Mouse (Mus musculus) stomach, embryonic 16.5 days (tissue): Measurements from ENCODE around the gene Nipsnap2. TPM values are rescaled to one million over a fixed set of nuclear protein-coding genes. Genes with fewer than 3 reads are reported as not detected.
A peak's percentile ranks its signal among the peaks of the same experiment; 100 is the strongest.

ENCODE experiments used
- ATAC-seq: fragments of 200-750 bp; cut with Nextera tagmentation; 2 replicates; pipeline ENCODE4 v1.8.0; 2017; ENCODE audit warnings: moderate number of reproducible peaks, moderate TSS enrichment; ENCODE audit not compliant: insufficient read depth, low FRiP score
- H3K27ac ChIP-seq: fragments of 300-500 bp; sonication (generic); 2 replicates; pipeline ENCODE4 v1.5.1; 2014; ENCODE audit warnings: low read length
- H3K27me3 ChIP-seq: fragments of 300-500 bp; sonication (generic); 2 replicates; pipeline ENCODE4 v1.6.1; 2014; ENCODE audit warnings: low read length, control low read depth, mixed read lengths; ENCODE audit not compliant: control insufficient read depth, insufficient read depth
- H3K36me3 ChIP-seq: fragments of 300-500 bp; sonication (generic); 2 replicates; pipeline ENCODE4 v1.6.1; 2014; ENCODE audit warnings: low read length; ENCODE audit not compliant: control insufficient read depth, insufficient read depth
- H3K4me1 ChIP-seq: fragments of 300-500 bp; sonication (generic); 2 replicates; pipeline ENCODE4 v1.6.1; 2014; ENCODE audit warnings: low read length, control low read depth, mixed read lengths; ENCODE audit not compliant: control insufficient read depth, insufficient read depth
- H3K4me2 ChIP-seq: fragments of 300-500 bp; sonication (generic); 2 replicates; pipeline ENCODE4 v1.6.1; 2014; ENCODE audit warnings: low read depth, low read length, mixed read lengths
- H3K4me3 ChIP-seq: fragments of 300-500 bp; sonication (generic); replicated peaks from 2 replicates; pipeline ENCODE4 v1.5.1; 2014; ENCODE audit warnings: mild to moderate bottlenecking, low read length
- H3K9ac ChIP-seq: fragments of 300-500 bp; sonication (generic); 2 replicates; pipeline ENCODE4 v1.6.1; 2014; ENCODE audit warnings: low read length
- H3K9me3 ChIP-seq: fragments of 300-500 bp; sonication (generic); replicated peaks from 2 replicates; pipeline ENCODE4 v1.6.1; 2016; ENCODE audit warnings: low read length, control low read depth; ENCODE audit not compliant: control insufficient read depth
- WGBS: fragments of 180-500 bp; shearing (Covaris S2); extraction: QIAGEN DNeasy Blood & Tissue Kit; methylation state at CpG from one replicate; pipeline ENCODE4 v1.1.7; 2014; 5-methylcytosine and 5-hydroxymethylcytosine counted together
- polyA plus RNA-seq: library from polyadenylated mRNA; unstranded; fragments of >200 nt; fragmentation: Nextera tagmentation; extraction: Ambion mirVana; gene quantifications from 2 replicates; pipeline ENCODE4 v1.2.1, GENCODE M21; 2015

Nipsnap2 gene
- polyA plus RNA-seq, 1 experiment from 2014 or later: 103 TPM

DNA sequence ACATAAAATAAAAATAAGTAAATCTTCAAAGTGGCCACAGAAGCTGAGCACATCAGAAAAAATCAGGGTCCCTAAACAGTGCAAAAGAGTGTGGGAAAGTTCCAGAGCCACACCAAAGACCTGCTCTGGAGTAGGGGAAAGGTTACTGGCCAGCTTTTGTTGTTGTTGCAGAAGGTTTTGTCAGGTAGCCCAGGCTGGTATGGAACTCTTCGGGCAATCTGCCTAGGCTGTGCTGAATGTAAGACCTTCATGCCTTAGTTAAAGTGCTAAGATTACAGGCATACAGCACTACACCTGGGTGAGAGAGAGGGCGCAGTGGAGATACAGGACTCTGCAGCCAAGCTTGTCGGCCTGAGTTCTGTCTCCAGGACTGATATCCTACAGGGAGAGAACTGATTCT, 49.8 kb downstream of the Nipsnap2 start:
- Histone ChIP-seq H3K4me3 (no peak overlapping the region), H3K36me3 (no peaks in the 10 kb centered on the region), H3K9ac (no peak overlapping the region), H3K9me3 (no peaks in the 10 kb centered on the region), H3K4me1 (0 out of 2 replicates have a peak, but pooled peaks cover 3% of the 10 kb centered on the region), H3K27ac (no peak overlapping the region), H3K4me2 (no peak overlapping the region), H3K27me3 (no peaks in the 10 kb centered on the region)
- no peak for ATAC-seq
- 85% methylated on average over 3 of the region's 3 CpGs for WGBS

DNA sequence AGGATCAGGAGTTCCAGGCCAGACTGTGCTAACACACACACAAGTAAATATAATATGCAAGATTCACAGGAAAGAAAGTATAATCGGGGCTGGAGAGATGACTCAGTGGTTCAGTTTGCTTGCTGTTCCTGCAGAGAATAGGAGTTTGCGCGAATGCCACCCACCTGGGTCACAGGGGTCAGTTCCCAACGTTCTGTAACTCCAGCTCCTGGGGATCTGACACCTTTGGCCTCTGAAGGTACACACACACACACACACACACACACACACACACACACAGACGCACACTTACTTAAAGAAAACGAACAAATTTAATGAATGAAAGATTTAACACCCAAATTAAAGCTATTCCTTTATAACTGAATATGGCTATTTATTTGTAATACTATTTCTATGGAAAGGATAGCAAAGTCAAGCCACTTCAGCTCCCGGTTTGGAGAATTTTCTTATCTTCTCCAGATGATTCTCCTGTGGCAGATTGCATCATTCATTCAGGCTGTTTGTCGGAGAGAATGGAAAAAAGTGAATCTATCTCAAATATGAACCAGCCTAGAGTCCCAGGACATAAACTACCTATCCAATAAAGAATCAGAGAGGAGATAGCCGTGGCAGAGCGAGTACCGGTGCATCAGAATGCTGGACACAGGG, 53.6 kb downstream of the Nipsnap2 start:
- H3K4me1 ChIP-seq: 0 out of 2 replicates have a peak, but pooled peaks cover 3% of the 10 kb centered on the region
- H3K9ac ChIP-seq: peak overlapping the region; percentile 76
- peak overlapping the region; percentile 91 for H3K4me2 ChIP-seq
- peak overlapping the region; percentile 63 for H3K4me3 ChIP-seq
- H3K36me3 ChIP-seq: no peaks in the 10 kb centered on the region
- whole genome bisulfite sequencing: 33% methylated on average over 11 of the region's 11 CpGs
- H3K9me3 ChIP-seq: no peaks in the 10 kb centered on the region
- H3K27me3 ChIP-seq: no peaks in the 10 kb centered on the region
- no peak for ATAC-seq
- no peak overlapping the region for H3K27ac ChIP-seq

DNA sequence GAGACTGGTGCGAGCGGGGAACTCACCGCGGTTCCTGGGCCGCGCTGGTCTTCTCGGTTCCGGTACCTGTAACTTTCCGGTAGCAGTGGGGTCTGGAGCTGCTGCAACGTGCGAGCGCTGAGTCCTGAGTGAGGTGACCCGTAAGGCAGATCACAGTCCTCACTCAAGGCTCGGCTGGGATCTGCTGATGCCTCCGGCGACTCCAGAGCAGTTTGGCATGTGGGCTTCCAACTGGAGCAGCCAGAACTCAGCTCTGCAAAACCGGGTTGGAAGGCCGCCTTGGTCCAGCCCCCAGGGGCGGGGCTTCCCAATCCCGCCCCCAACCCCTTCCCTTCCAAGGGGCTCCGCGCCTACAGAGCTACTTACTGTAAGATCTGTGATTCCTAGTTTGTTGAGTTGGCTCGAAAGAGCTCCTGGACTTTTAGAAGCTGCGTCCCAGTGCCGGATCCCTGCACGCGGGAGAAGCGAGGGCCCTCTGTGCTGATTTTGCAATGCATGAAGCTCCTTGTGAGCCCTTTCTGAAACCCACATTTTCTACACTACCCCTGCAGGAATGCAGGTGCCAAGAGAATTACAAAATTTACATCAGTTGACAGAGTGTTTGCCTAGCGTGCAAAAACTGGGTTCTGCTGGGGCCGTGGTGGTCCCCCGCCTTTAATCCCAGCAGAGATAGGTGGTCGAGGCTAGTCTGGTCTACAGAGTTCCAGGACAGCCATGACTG, 54.3 kb downstream of the Nipsnap2 start:
- Histone ChIP-seq H3K4me1 (0 out of 2 replicates have a peak, but pooled peaks cover 3% of the 10 kb centered on the region), H3K27ac (peak overlapping the region; percentile 22; the same call in 1 of the 2 replicates), H3K9ac (peak overlapping the region; percentile 76), H3K4me3 (peak overlapping the region; percentile 63), H3K4me2 (peak overlapping the region; percentile 91), H3K36me3 (no peaks in the 10 kb centered on the region), H3K27me3 (no peaks in the 10 kb centered on the region), H3K9me3 (no peaks in the 10 kb centered on the region)
- WGBS: under 1% methylated on average over 32 of the region's 32 CpGs
- peak; percentile 92 for ATAC-seq

DNA sequence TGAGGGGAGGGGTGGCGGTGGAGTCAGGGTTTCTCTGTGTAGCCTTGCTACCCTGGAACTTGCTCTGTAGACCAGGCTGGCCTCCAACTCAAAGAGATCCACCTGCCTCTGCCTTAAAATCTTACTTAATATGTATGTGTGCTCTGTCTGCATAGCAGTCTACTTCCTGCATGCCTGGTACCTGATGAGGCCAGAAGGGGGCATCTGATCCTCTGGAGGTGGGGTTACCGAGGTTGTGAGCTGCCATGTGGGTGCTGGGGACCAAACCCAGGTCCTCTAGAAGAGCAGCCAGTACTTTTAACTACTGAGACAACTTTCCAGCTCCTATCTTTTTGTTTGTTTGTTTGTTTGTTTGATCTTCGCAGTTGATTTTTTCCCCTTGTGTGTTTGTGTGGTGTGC, 55.3 kb downstream of the Nipsnap2 start:
- no peak for ATAC-seq

DNA sequence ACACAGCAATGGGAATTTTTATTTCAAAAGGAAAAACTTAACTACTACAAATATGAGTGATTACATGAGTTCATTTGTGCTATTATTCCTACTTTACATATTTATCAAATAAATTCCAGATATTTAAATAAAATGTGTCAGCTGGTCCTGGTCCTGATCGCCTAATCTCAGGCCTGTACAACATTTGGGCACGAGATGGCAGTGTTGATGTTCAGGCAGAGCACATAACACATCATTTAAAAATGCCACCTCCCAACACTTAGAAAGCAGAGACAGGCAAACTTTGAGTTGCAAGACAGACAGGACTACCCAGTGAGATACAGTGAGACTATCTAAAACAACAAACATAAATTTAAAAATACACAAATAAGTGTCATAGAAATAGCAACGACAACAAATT, 57.3 kb downstream of the Nipsnap2 start:
- Histone ChIP-seq H3K36me3 (no peaks in the 10 kb centered on the region), H3K4me1 (0 out of 2 replicates have a peak, but pooled peaks cover 3% of the 10 kb centered on the region), H3K9me3 (no peaks in the 10 kb centered on the region), H3K9ac (no peak overlapping the region), H3K4me2 (no peak overlapping the region), H3K27ac (no peak overlapping the region), H3K27me3 (no peaks in the 10 kb centered on the region), H3K4me3 (no peak overlapping the region)
- no peak for ATAC-seq
- WGBS: 38% methylated on average over 3 of the region's 3 CpGs

More for the DNA sequence above, 55.3 kb downstream of the Nipsnap2 start:
- Histone ChIP-seq H3K36me3 (no peaks in the 10 kb centered on the region), H3K4me3 (no peak overlapping the region), H3K27ac (no peak overlapping the region), H3K4me1 (0 out of 2 replicates have a peak, but pooled peaks cover 3% of the 10 kb centered on the region), H3K4me2 (no peak overlapping the region), H3K27me3 (no peaks in the 10 kb centered on the region), H3K9me3 (no peaks in the 10 kb centered on the region), H3K9ac (no peak overlapping the region)
- 92% methylated on average over 3 of the region's 3 CpGs for WGBS

DNA sequence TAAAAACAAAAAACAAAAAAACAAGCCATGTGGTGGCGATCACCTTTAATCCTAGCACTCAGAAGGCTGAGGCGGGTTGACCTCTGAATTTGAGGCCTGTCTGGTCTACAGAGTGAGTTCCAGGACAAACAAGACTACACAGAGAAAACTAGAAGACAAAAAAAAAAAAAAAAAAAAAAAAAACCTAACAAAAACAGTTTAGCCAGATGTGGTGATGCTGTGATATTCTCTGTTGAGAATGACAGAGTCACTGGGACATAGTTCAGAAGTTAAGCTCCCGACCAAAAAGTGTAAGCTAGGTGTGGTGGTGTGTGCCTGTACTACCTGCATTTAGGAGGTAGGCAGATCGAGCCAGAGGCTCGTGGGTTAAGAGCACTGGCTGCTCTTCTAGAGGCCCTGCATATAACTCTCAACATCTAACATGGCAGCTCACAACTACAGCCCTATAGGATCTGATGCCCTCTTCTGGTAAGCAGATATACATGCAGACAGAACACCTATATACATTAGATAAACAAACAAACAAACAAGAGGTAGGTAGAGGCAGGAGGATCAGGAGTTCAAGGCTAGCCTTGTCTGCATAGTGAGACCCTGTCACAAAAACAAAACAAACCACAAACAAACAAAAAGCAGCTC, 60.5 kb downstream of the Nipsnap2 start:
- 85% methylated on average over 5 of the region's 5 CpGs for WGBS
- Histone ChIP-seq H3K4me2 (no peak overlapping the region), H3K9me3 (no peaks in the 10 kb centered on the region), H3K9ac (no peak overlapping the region), H3K27me3 (no peaks in the 10 kb centered on the region), H3K4me3 (no peak overlapping the region), H3K4me1 (peaks cover 14% of the 10 kb centered on the region), H3K36me3 (peaks cover 14% of the 10 kb centered on the region), H3K27ac (no peak overlapping the region)
- no peak for ATAC-seq

DNA sequence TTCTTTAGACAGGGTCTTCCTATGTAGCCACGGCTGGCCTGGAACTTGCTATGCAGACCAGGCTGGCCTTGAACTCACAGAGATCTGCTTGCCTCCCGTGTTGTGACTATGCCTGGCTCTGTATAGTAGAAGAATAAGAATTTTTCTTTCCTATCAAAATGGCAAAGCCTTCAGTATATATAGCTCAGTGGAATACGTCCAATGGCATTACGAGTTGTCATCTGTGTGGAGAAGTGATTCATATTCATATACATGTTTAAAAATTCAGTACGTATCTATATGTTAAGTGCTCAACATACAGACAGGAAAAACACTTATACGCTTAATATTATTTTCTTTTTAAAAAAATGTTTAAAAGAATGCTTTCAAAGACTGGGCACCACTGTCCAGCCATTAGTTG, 61.3 kb downstream of the Nipsnap2 start:
- 69% methylated on average over 6 of the region's 6 CpGs for WGBS
- peak overlapping the region; percentile 84 for H3K4me3 ChIP-seq
- peak overlapping the region; percentile 90 for H3K9ac ChIP-seq
- ATAC-seq: no peak
- H3K36me3 ChIP-seq: peaks cover 16% of the 10 kb centered on the region
- H3K27me3 ChIP-seq: no peaks in the 10 kb centered on the region
- H3K9me3 ChIP-seq: no peaks in the 10 kb centered on the region
- H3K4me1 ChIP-seq: peaks cover 14% of the 10 kb centered on the region
- peak overlapping the region; percentile 100 for H3K27ac ChIP-seq
- H3K4me2 ChIP-seq: peak overlapping the region; percentile 67

DNA sequence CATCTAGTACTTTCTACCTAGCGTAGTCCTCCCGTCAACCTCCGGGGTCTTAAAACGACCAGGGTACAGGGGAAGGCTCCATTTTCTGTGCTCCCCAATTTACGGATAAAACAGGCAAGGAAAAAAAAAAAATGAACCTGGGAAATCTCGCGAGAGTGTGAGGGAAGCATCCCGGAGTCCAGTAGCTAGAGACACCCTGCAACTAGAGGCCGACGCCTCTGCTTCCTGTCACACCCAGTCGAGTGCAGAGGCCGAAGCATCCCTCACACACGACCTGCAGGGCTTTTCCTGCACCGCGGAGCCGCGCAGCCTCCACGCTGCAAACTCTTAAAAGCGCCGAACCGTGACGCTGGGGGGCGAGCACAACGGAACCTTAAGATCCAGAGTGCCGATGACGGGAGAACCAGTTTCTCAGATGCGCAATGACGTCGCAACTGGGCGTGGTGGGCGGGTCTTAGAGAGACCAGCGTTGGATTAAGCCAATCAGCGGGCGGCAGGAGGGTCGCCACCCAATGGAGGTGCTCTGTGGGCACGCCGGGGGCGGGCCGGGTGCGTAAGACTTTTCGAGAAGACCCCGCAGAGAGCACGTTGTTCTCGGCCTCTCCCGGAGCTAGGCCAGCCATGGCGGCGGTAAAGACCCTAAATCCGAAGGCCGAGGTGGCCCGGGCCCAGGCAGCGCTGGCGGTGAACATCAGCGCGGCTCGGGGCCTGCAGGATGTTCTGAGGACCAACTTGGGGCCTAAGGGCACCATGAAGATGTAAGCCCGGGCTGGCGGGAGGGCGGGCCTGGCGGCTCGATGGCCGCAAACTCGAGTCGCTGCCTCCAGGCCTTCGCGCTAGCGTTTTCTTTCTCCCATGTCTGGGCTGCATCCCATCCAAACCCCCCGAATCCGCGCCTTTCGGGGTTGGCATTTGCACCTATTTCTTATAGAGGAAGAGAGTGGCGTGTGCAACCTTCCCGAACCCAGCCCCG, 62.2 kb downstream of the Nipsnap2 start, which contains the start of gene Psph:
Psph (minus strand) TSS at position 632 of the 973 bp plus-strand sequence.
- Histone ChIP-seq H3K27ac (peak within 1 kb of the TSS; percentile 100), H3K4me2 (peak within 1 kb of the TSS; percentile 91), H3K9me3 (no peaks in the 10 kb centered on the region), H3K27me3 (no peaks in the 10 kb centered on the region), H3K9ac (peak within 1 kb of the TSS; percentile 90), H3K4me3 (peak within 1 kb of the TSS; percentile 84), H3K36me3 (peaks cover 20% of the 10 kb centered on the region), H3K4me1 (peaks cover 14% of the 10 kb centered on the region)
- peak; percentile 100 for ATAC-seq
- WGBS: under 1% methylated on average over 73 of the region's 73 CpGs
